Mouse (Mus musculus): ENCODE measurements around the gene Pnrc2. TPM values are rescaled to one million over a fixed set of nuclear protein-coding genes. Genes with fewer than 3 reads are reported as not detected.

The Pnrc2 gene
- total and polyA plus RNA-seq, 3 experiments, result 7.9 to 264 (median 197) TPM

- Histone ChIP-seq H3K4me1 (ENCODE audit: insufficient read depth, low read depth, low read length) (peaks cover 78% of the 10 kb centered on the region), H3K36me3 (replicated peaks) (peaks cover 51% of the 10 kb centered on the region)
Measured at GRCm38 (mm10) chr4:135906633-135907032, 33.0 kb upstream of the Pnrc2 start.

GRCm38 (mm10) chr4:135904810-135905209, 31.2 kb upstream of the Pnrc2 start:
- peaks cover 59% of the 10 kb centered on the region for H3K36me3 ChIP-seq (replicated peaks)
- H3K9me3 ChIP-seq (replicated peaks), result no peaks in the 10 kb centered on the region
- no peak overlapping the region for H3K4me3 ChIP-seq (ENCODE audit: low read depth, low read length)
- H3K27me3 ChIP-seq (ENCODE audit: insufficient read depth, low read length), result no peaks in the 10 kb centered on the region
- TF ChIP-seq GATA1 (IDR thresholded peaks at IDR 0.05; ENCODE audit: borderline replicate concordance, low read length) (no peak), POLR2AphosphoS5 (IDR thresholded peaks at IDR 0.05; ENCODE audit: insufficient replicate concordance, low read depth, low read length) (no peak), CTCF (IDR thresholded peaks at IDR 0.05; ENCODE audit: low read depth, low read length) (no peak), TAL1 (conservative IDR thresholded peaks at IDR 0.05; ENCODE audit: low read depth, low read length) (no peak), GATA2 (IDR thresholded peaks at IDR 0.05; ENCODE audit: borderline replicate concordance, low read depth, low read length) (no peak)
- H3K4me1 ChIP-seq (ENCODE audit: insufficient read depth, low read depth, low read length), result peaks cover 70% of the 10 kb centered on the region
- DNase-seq (ENCODE audit: low spot score) (no peak), ATAC-seq (ENCODE audit: extremely low read depth, insufficient number of reproducible peaks, low FRiP score, poor library complexity, severe bottlenecking) (no peak)

More at GRCm38 (mm10) chr4:135906633-135907032, 33.0 kb upstream of the Pnrc2 start:
- Histone ChIP-seq H3K27me3 (ENCODE audit: insufficient read depth, low read length) (no peaks in the 10 kb centered on the region), H3K9me3 (replicated peaks) (no peaks in the 10 kb centered on the region), H3K4me3 (ENCODE audit: low read depth, low read length) (no peak overlapping the region; the same call in 1 of the 2 replicates)
- DNase-seq (ENCODE audit: low spot score) (no peak), ATAC-seq (ENCODE audit: extremely low read depth, insufficient number of reproducible peaks, low FRiP score, poor library complexity, severe bottlenecking) (peak; percentile 77)
- no peak for TF ChIP-seq GATA1 (IDR thresholded peaks at IDR 0.05; ENCODE audit: borderline replicate concordance, low read length)
- TF ChIP-seq GATA2 (IDR thresholded peaks at IDR 0.05; ENCODE audit: borderline replicate concordance, low read depth, low read length), result peak; percentile 75; the same call in 1 of the 2 replicates
- peak; percentile 79 for TF ChIP-seq TAL1 (conservative IDR thresholded peaks at IDR 0.05; ENCODE audit: low read depth, low read length)

GRCm38 (mm10) chr4:135902606-135903242, 29.1 kb upstream of the Pnrc2 start:
- peaks cover 55% of the 10 kb centered on the region for H3K36me3 ChIP-seq (replicated peaks)
- TF ChIP-seq GATA1 (IDR thresholded peaks at IDR 0.05; ENCODE audit: borderline replicate concordance, low read length) (no peak), TAL1 (conservative IDR thresholded peaks at IDR 0.05; ENCODE audit: low read depth, low read length) (no peak), POLR2AphosphoS5 (IDR thresholded peaks at IDR 0.05; ENCODE audit: insufficient replicate concordance, low read depth, low read length) (no peak), CTCF (IDR thresholded peaks at IDR 0.05; ENCODE audit: low read depth, low read length) (no peak), GATA2 (IDR thresholded peaks at IDR 0.05; ENCODE audit: borderline replicate concordance, low read depth, low read length) (no peak)
- peaks cover 72% of the 10 kb centered on the region for H3K4me1 ChIP-seq (ENCODE audit: insufficient read depth, low read depth, low read length)

DNA sequence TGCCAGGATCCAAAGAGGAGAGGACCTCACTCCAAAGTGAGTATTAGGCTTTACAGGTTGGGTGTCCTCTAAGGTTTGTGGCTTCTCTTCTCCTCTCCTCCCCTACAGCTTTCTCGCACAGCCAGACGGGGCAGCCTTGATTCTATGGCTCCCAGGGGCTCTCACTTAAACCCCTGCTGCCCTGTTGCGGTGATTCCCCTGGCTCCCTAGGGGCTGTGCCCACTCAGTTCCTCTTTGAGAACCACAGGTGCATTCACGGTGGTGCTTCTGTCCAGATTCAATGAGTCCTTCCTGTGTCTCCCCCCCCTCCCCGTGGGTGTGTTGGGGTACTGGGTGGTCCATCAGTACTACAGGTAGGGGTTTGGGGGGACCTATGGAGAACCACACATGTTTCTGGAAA, 26.4 kb upstream of the Pnrc2 start:
- no peaks in the 10 kb centered on the region for H3K27me3 ChIP-seq (ENCODE audit: insufficient read depth, low read length)
- DNase-seq (ENCODE audit: low spot score) (no peak), ATAC-seq (ENCODE audit: extremely low read depth, insufficient number of reproducible peaks, low FRiP score, poor library complexity, severe bottlenecking) (no peak)
- no peaks in the 10 kb centered on the region for H3K9me3 ChIP-seq (replicated peaks)
- H3K36me3 ChIP-seq (replicated peaks), result peaks cover 47% of the 10 kb centered on the region
- peaks cover 74% of the 10 kb centered on the region for H3K4me1 ChIP-seq (ENCODE audit: insufficient read depth, low read depth, low read length)
- H3K4me3 ChIP-seq (ENCODE audit: low read depth, low read length), result no peak overlapping the region
- no peak for TF ChIP-seq CTCF (IDR thresholded peaks at IDR 0.05; ENCODE audit: low read depth, low read length)
- TF ChIP-seq GATA1 (IDR thresholded peaks at IDR 0.05; ENCODE audit: borderline replicate concordance, low read length), result no peak
- TF ChIP-seq TAL1 (conservative IDR thresholded peaks at IDR 0.05; ENCODE audit: low read depth, low read length), result no peak
- TF ChIP-seq GATA2 (IDR thresholded peaks at IDR 0.05; ENCODE audit: borderline replicate concordance, low read depth, low read length), result no peak
- TF ChIP-seq POLR2AphosphoS5 (IDR thresholded peaks at IDR 0.05; ENCODE audit: insufficient replicate concordance, low read depth, low read length), result no peak

More at GRCm38 (mm10) chr4:135902606-135903242, 29.1 kb upstream of the Pnrc2 start:
- ATAC-seq (ENCODE audit: extremely low read depth, insufficient number of reproducible peaks, low FRiP score, poor library complexity, severe bottlenecking), result no peak
- H3K9me3 ChIP-seq (replicated peaks), result no peaks in the 10 kb centered on the region
- DNase-seq (ENCODE audit: low spot score), result no peak
- no peak overlapping the region for H3K4me3 ChIP-seq (ENCODE audit: low read depth, low read length)
- H3K27me3 ChIP-seq (ENCODE audit: insufficient read depth, low read length), result no peaks in the 10 kb centered on the region

GRCm38 (mm10) chr4:135899050-135899448, 25.4 kb upstream of the Pnrc2 start:
- Histone ChIP-seq H3K4me1 (ENCODE audit: insufficient read depth, low read depth, low read length) (peaks cover 74% of the 10 kb centered on the region), H3K27me3 (ENCODE audit: insufficient read depth, low read length) (no peaks in the 10 kb centered on the region), H3K9me3 (replicated peaks) (0 out of 2 replicates have a peak, but pooled peaks cover 2% of the 10 kb centered on the region), H3K4me3 (ENCODE audit: low read depth, low read length) (no peak overlapping the region), H3K36me3 (replicated peaks) (peaks cover 39% of the 10 kb centered on the region)
- ATAC-seq (ENCODE audit: extremely low read depth, insufficient number of reproducible peaks, low FRiP score, poor library complexity, severe bottlenecking) (no peak), DNase-seq (ENCODE audit: low spot score) (no peak)
- no peak for TF ChIP-seq POLR2AphosphoS5 (IDR thresholded peaks at IDR 0.05; ENCODE audit: insufficient replicate concordance, low read depth, low read length)
- no peak for TF ChIP-seq TAL1 (conservative IDR thresholded peaks at IDR 0.05; ENCODE audit: low read depth, low read length)
- no peak for TF ChIP-seq GATA1 (IDR thresholded peaks at IDR 0.05; ENCODE audit: borderline replicate concordance, low read length)
- no peak for TF ChIP-seq CTCF (IDR thresholded peaks at IDR 0.05; ENCODE audit: low read depth, low read length)
- TF ChIP-seq GATA2 (IDR thresholded peaks at IDR 0.05; ENCODE audit: borderline replicate concordance, low read depth, low read length), result no peak

- no peak for TF ChIP-seq CTCF (IDR thresholded peaks at IDR 0.05; ENCODE audit: low read depth, low read length)
- TF ChIP-seq GATA2 (IDR thresholded peaks at IDR 0.05; ENCODE audit: borderline replicate concordance, low read depth, low read length), result no peak
- TF ChIP-seq TAL1 (conservative IDR thresholded peaks at IDR 0.05; ENCODE audit: low read depth, low read length), result peak; percentile 46; the same call in 1 of the 2 replicates
- no peak for TF ChIP-seq GATA1 (IDR thresholded peaks at IDR 0.05; ENCODE audit: borderline replicate concordance, low read length)
- no peak for TF ChIP-seq POLR2AphosphoS5 (IDR thresholded peaks at IDR 0.05; ENCODE audit: insufficient replicate concordance, low read depth, low read length)
- H3K27me3 ChIP-seq (ENCODE audit: insufficient read depth, low read length), result no peaks in the 10 kb centered on the region
- peaks cover 34% of the 10 kb centered on the region for H3K36me3 ChIP-seq (replicated peaks)
- peak; percentile 90 for DNase-seq (ENCODE audit: low spot score)
- peak overlapping the region; percentile 44; the same call in 1 of the 2 replicates for H3K4me3 ChIP-seq (ENCODE audit: low read depth, low read length)
- H3K9me3 ChIP-seq (replicated peaks), result 0 out of 2 replicates have a peak, but pooled peaks cover 2% of the 10 kb centered on the region
- peaks cover 69% of the 10 kb centered on the region for H3K4me1 ChIP-seq (ENCODE audit: insufficient read depth, low read depth, low read length)
- peak; percentile 95 for ATAC-seq (ENCODE audit: extremely low read depth, insufficient number of reproducible peaks, low FRiP score, poor library complexity, severe bottlenecking)
Measured at GRCm38 (mm10) chr4:135898380-135899049, 24.9 kb upstream of the Pnrc2 start.
